Comparison of ENCODE assay signal across 28 mouse cellular contexts in the genomic region with DNA sequence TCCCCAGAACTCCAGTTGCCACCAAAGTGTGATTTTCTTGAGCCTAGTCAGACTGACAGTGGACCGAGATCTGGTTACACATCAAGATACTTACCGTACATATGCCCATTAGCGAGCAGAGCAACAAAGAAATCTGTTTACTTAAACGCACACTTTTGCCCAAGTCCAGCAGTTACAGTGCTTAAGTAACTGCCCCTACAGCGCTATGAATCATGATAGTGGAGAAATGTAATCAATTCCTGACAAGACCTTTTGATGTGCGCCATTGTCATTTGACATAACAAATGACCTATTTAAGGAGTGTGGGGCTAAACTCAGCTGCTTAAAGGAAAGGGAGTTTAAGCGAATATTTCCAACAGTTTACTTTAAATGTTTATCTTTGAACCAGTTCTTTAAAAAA.
A peak's percentile ranks its signal among the peaks of the same experiment; 100 is the strongest.
DNase-seq lines count a peak whose midpoint lies in the region; ATAC-seq lines count a peak whose summit lies in the region.
"Had no signal": no experiment of that assay in that cellular context is flagged by ENCODE, and none has a peak within 500 bp of the region (broad histone marks: within the 10 kb centered on the region; RNA-seq: fewer than 3 reads in every experiment).

No protein-coding gene starts in this region.

- DNase-seq in lung, postnatal 14 days, result no peak
- peak; percentile 53 for DNase-seq in mesoderm, embryonic 11.5 days (ENCODE audit: low read depth, low spot score)
- DNase-seq: adrenal gland, postnatal 25 days; B cell, adult 2 months; cerebellum, adult 18-20 months; cerebellum, postnatal 10 days; gastrocnemius, adult 2 months; gastrocnemius, postnatal 36 days; heart, adult 18-20 months; heart, postnatal 36 days; kidney, adult 8-10 months; kidney, postnatal 36 days; liver, postnatal 0 days; right cerebral cortex, adult 18-20 months; spleen, adult 18-20 months had no signal

- H3K4me3 ChIP-seq in intestine, embryonic 15.5 days (replicated peaks), result no peak overlapping the region
- no peak overlapping the region for H3K4me3 ChIP-seq in intestine, embryonic 16.5 days (ENCODE audit: low read length)
- H3K4me3 ChIP-seq in lung, embryonic 16.5 days (ENCODE audit: low read length), result no peak overlapping the region
- H3K4me3 ChIP-seq in stomach, embryonic 16.5 days (replicated peaks; ENCODE audit: low read length), result no peak overlapping the region
- H3K4me3 ChIP-seq: embryonic facial prominence, embryonic 13.5 days; erythroblast, embryonic 14.5 days; gastrocnemius, adult 2 months; layer of hippocampus, adult 2 months; left cerebral cortex, adult 2 months; liver, embryonic 12.5 days; midbrain, embryonic 13.5 days had no signal

- no peak overlapping the region for H3K4me2 ChIP-seq in intestine, embryonic 15.5 days (replicated peaks)
- H3K4me2 ChIP-seq in intestine, embryonic 16.5 days (ENCODE audit: low read depth, low read length), result no peak overlapping the region
- H3K4me2 ChIP-seq in lung, embryonic 16.5 days (ENCODE audit: low read depth, low read length), result peak overlapping the region; percentile 25; the same call in 1 of the 2 replicates
- no peak overlapping the region for H3K4me2 ChIP-seq in stomach, embryonic 16.5 days (ENCODE audit: low read depth, low read length)
- H3K4me2 ChIP-seq: embryonic facial prominence, embryonic 13.5 days; heart, embryonic 11.5 days; hindbrain, embryonic 14.5 days; liver, embryonic 12.5 days; midbrain, embryonic 13.5 days had no signal

- peak; percentile 10; the same call in 1 of the 2 replicates for ATAC-seq in intestine, embryonic 15.5 days
- ATAC-seq in intestine, embryonic 16.5 days, result no peak
- peak; percentile 57; the same call in 1 of the 2 replicates for ATAC-seq in lung, embryonic 16.5 days (ENCODE audit: low read depth)
- peak; percentile 29; the same call in 1 of the 2 replicates for ATAC-seq in stomach, embryonic 16.5 days (ENCODE audit: insufficient read depth, low FRiP score)
- ATAC-seq: forebrain, embryonic 16.5 days; liver, embryonic 12.5 days; liver, postnatal 0 days; midbrain, embryonic 13.5 days had no signal

- H3K9ac ChIP-seq in intestine, embryonic 15.5 days, result no peak overlapping the region
- H3K9ac ChIP-seq in intestine, embryonic 16.5 days (ENCODE audit: low read depth, low read length), result no peak overlapping the region
- no peak overlapping the region for H3K9ac ChIP-seq in lung, embryonic 16.5 days (ENCODE audit: low read length)
- H3K9ac ChIP-seq in stomach, embryonic 16.5 days (ENCODE audit: low read length), result no peak overlapping the region
- H3K9ac ChIP-seq: embryonic facial prominence, embryonic 13.5 days; hindbrain, embryonic 14.5 days; liver, embryonic 12.5 days; liver, postnatal 0 days; midbrain, embryonic 13.5 days had no signal

- H3K27ac ChIP-seq in intestine, embryonic 15.5 days, result no peak overlapping the region
- no peak overlapping the region for H3K27ac ChIP-seq in intestine, embryonic 16.5 days (ENCODE audit: low read length)
- no peak overlapping the region for H3K27ac ChIP-seq in lung, embryonic 16.5 days (ENCODE audit: low read length)
- H3K27ac ChIP-seq in stomach, embryonic 16.5 days (ENCODE audit: low read length), result no peak overlapping the region
- H3K27ac ChIP-seq: embryonic facial prominence, embryonic 13.5 days; gastrocnemius, adult 2 months; hindbrain, embryonic 14.5 days; layer of hippocampus, adult 2 months; left cerebral cortex, adult 2 months; liver, embryonic 12.5 days; midbrain, embryonic 13.5 days had no signal

- 23% methylated on average over 7 of the region's 7 CpGs for WGBS in intestine, embryonic 15.5 days
- 33% methylated on average over 7 of the region's 7 CpGs for WGBS in intestine, embryonic 16.5 days
- 10% methylated on average over 7 of the region's 7 CpGs for WGBS in lung, embryonic 16.5 days
- 8% methylated on average over 7 of the region's 7 CpGs for WGBS in stomach, embryonic 16.5 days

- no peaks in the 10 kb centered on the region for H3K27me3 ChIP-seq in intestine, embryonic 15.5 days (replicated peaks)
- H3K27me3 ChIP-seq in intestine, embryonic 16.5 days (replicated peaks; ENCODE audit: control insufficient read depth, insufficient read depth, low read length), result no peaks in the 10 kb centered on the region
- H3K27me3 ChIP-seq in lung, embryonic 16.5 days (ENCODE audit: control insufficient read depth, insufficient read depth, low read depth, low read length), result no peaks in the 10 kb centered on the region
- no peaks in the 10 kb centered on the region for H3K27me3 ChIP-seq in stomach, embryonic 16.5 days (ENCODE audit: control insufficient read depth, insufficient read depth, low read length)
- H3K27me3 ChIP-seq: embryonic facial prominence, embryonic 13.5 days; liver, embryonic 12.5 days; midbrain, embryonic 13.5 days had no signal

- no peaks in the 10 kb centered on the region for H3K4me1 ChIP-seq in intestine, embryonic 15.5 days (replicated peaks)
- no peaks in the 10 kb centered on the region for H3K4me1 ChIP-seq in intestine, embryonic 16.5 days (ENCODE audit: control insufficient read depth, insufficient read depth, low read length)
- H3K4me1 ChIP-seq in lung, embryonic 16.5 days (replicated peaks; ENCODE audit: control insufficient read depth, insufficient read depth, low read length), result peaks cover 8% of the 10 kb centered on the region; the same call in 1 of the 2 replicates
- H3K4me1 ChIP-seq in stomach, embryonic 16.5 days (ENCODE audit: control insufficient read depth, insufficient read depth, low read length), result peaks cover 5% of the 10 kb centered on the region; the same call in 1 of the 2 replicates
- H3K4me1 ChIP-seq: embryonic facial prominence, embryonic 13.5 days; liver, embryonic 12.5 days had no signal

- no peaks in the 10 kb centered on the region for H3K9me3 ChIP-seq in intestine, embryonic 15.5 days
- no peaks in the 10 kb centered on the region for H3K9me3 ChIP-seq in intestine, embryonic 16.5 days (ENCODE audit: control insufficient read depth, low read length)
- H3K9me3 ChIP-seq in lung, embryonic 16.5 days (ENCODE audit: control insufficient read depth, low read length), result peaks cover 2% of the 10 kb centered on the region; the same call in 1 of the 2 replicates
- H3K9me3 ChIP-seq in stomach, embryonic 16.5 days (replicated peaks; ENCODE audit: control insufficient read depth, low read length), result no peaks in the 10 kb centered on the region
- H3K9me3 ChIP-seq: embryonic facial prominence, embryonic 13.5 days; liver, embryonic 12.5 days; midbrain, embryonic 13.5 days had no signal

- no peaks in the 10 kb centered on the region for H3K36me3 ChIP-seq in intestine, embryonic 15.5 days
- H3K36me3 ChIP-seq in intestine, embryonic 16.5 days (ENCODE audit: control insufficient read depth, insufficient read depth, low read length), result no peaks in the 10 kb centered on the region
- no peaks in the 10 kb centered on the region for H3K36me3 ChIP-seq in lung, embryonic 16.5 days (ENCODE audit: control insufficient read depth, insufficient read depth, low read length)
- no peaks in the 10 kb centered on the region for H3K36me3 ChIP-seq in stomach, embryonic 16.5 days (ENCODE audit: control insufficient read depth, insufficient read depth, low read length)
- H3K36me3 ChIP-seq: embryonic facial prominence, embryonic 13.5 days; liver, embryonic 12.5 days; midbrain, embryonic 13.5 days had no signal
